In genomic region chr10:45173927-45174326, GRCm38 (mm10) we compare ENCODE assay signal across 32 mouse cellular contexts. TPM values are rescaled to one million over a fixed set of nuclear protein-coding genes. Genes with fewer than 3 reads are reported as not detected.
A peak's percentile ranks its signal among the peaks of the same experiment; 100 is the strongest.
DNase-seq lines count a peak whose midpoint lies in the region; ATAC-seq and TF ChIP-seq lines count a peak whose summit lies in the region.
"Had no signal": no experiment of that assay in that cellular context is flagged by ENCODE, and none has a peak within 500 bp of the region (broad histone marks: within the 10 kb centered on the region; RNA-seq: fewer than 3 reads in every experiment).

No protein-coding gene starts in this region.

- no peak overlapping the region for H3K27ac ChIP-seq in kidney, embryonic 14.5 days (ENCODE audit: low read depth, low read length)
- H3K27ac ChIP-seq in lung, embryonic 14.5 days (ENCODE audit: low read depth) = no peak overlapping the region
- H3K27ac ChIP-seq in limb, embryonic 10.5 days = peak overlapping the region; percentile 58; the same call in 1 of the 2 replicates
- H3K27ac ChIP-seq in limb, embryonic 14.5 days (replicated peaks; ENCODE audit: low read depth, low read length) = no peak overlapping the region
- H3K27ac ChIP-seq in layer of hippocampus, adult 2 months = no peak overlapping the region
- H3K27ac ChIP-seq: embryonic facial prominence, embryonic 15.5 days; forebrain, embryonic 12.5 days; heart, embryonic 10.5 days; hindbrain, embryonic 13.5 days; midbrain, embryonic 13.5 days; neural tube, embryonic 15.5 days; stomach, embryonic 15.5 days had no signal

- 39% methylated on average over 8 of the region's 8 CpGs for WGBS in kidney, embryonic 14.5 days
- 64% methylated on average over 8 of the region's 8 CpGs for WGBS in lung, embryonic 14.5 days
- 74% methylated on average over 8 of the region's 8 CpGs for WGBS in limb, embryonic 10.5 days
- 60% methylated on average over 8 of the region's 8 CpGs for WGBS in limb, embryonic 14.5 days

- H3K4me2 ChIP-seq in kidney, embryonic 14.5 days (replicated peaks; ENCODE audit: low read depth, low read length) = no peak overlapping the region
- H3K4me2 ChIP-seq in lung, embryonic 14.5 days = no peak overlapping the region
- no peak overlapping the region for H3K4me2 ChIP-seq in limb, embryonic 14.5 days (replicated peaks; ENCODE audit: low read depth, low read length, severe bottlenecking)
- H3K4me2 ChIP-seq: embryonic facial prominence, embryonic 15.5 days; forebrain, embryonic 12.5 days; hindbrain, embryonic 13.5 days; liver, embryonic 11.5 days; midbrain, embryonic 13.5 days; neural tube, embryonic 15.5 days; stomach, embryonic 15.5 days had no signal

- H3K4me3 ChIP-seq in kidney, embryonic 14.5 days (ENCODE audit: low read length) = no peak overlapping the region
- no peak overlapping the region for H3K4me3 ChIP-seq in lung, embryonic 14.5 days (ENCODE audit: low read depth, low read length)
- H3K4me3 ChIP-seq in limb, embryonic 10.5 days = no peak overlapping the region
- H3K4me3 ChIP-seq in limb, embryonic 14.5 days (replicated peaks; ENCODE audit: low read length) = no peak overlapping the region
- H3K4me3 ChIP-seq in layer of hippocampus, adult 2 months = no peak overlapping the region
- H3K4me3 ChIP-seq: embryonic facial prominence, embryonic 15.5 days; forebrain, embryonic 12.5 days; heart, embryonic 10.5 days; hindbrain, embryonic 13.5 days; megakaryocyte, embryonic 14.5 days; midbrain, embryonic 13.5 days; neural tube, embryonic 15.5 days; stomach, embryonic 15.5 days had no signal

- no peak for DNase-seq in kidney, postnatal 36 days
- DNase-seq in lung, embryonic 14.5 days = peak; percentile 3
- no peak for DNase-seq in lung, adult 18-20 months
- DNase-seq in limb, embryonic 10.5 days (ENCODE audit: low spot score) = no peak
- peak; percentile 10 for DNase-seq in limb, embryonic 14.5 days (ENCODE audit: low spot score)
- no peak for DNase-seq in layer of hippocampus, adult 2 months (ENCODE audit: low spot score in 2 of 2)
- DNase-seq: adrenal gland, postnatal 25 days; cerebellum, adult 11-12 months; cerebellum, adult 9-11 months; forebrain, postnatal 0 days; gastrocnemius, postnatal 10 days; heart, postnatal 4 days; kidney, postnatal 25 days; layer of hippocampus, postnatal 36 days; left cerebral cortex, postnatal 4 days; liver, postnatal 0 days; lung, postnatal 36 days; retina, postnatal 1 day; right cerebral cortex, postnatal 25 days had no signal

- H3K4me1 ChIP-seq in kidney, embryonic 14.5 days (ENCODE audit: control insufficient read depth, insufficient read depth, low read length) = no peaks in the 10 kb centered on the region
- no peaks in the 10 kb centered on the region for H3K4me1 ChIP-seq in lung, embryonic 14.5 days (ENCODE audit: insufficient read depth)
- peaks cover 13% of the 10 kb centered on the region for H3K4me1 ChIP-seq in limb, embryonic 10.5 days
- H3K4me1 ChIP-seq in limb, embryonic 14.5 days (ENCODE audit: control insufficient read depth, insufficient read depth, low read length) = no peaks in the 10 kb centered on the region
- H3K4me1 ChIP-seq: embryonic facial prominence, embryonic 15.5 days; forebrain, embryonic 12.5 days; heart, embryonic 10.5 days; hindbrain, embryonic 13.5 days; megakaryocyte, embryonic 14.5 days; midbrain, embryonic 13.5 days; neural tube, embryonic 15.5 days; stomach, embryonic 15.5 days had no signal

- ATAC-seq in kidney, embryonic 14.5 days (ENCODE audit: low FRiP score, low TSS enrichment) = peak; percentile 72; the same call in 1 of the 2 replicates
- no peak for ATAC-seq in lung, embryonic 14.5 days (ENCODE audit: insufficient read depth)
- ATAC-seq in limb, embryonic 14.5 days (ENCODE audit: low FRiP score, low read depth) = peak; percentile 67; the same call in 1 of the 2 replicates
- ATAC-seq: CD4-positive, CD25-positive, alpha-beta regulatory T cell, adult 4 months; forebrain, postnatal 0 days; intestine, embryonic 16.5 days; liver, postnatal 0 days; midbrain, embryonic 13.5 days had no signal

- no peaks in the 10 kb centered on the region for H3K27me3 ChIP-seq in kidney, embryonic 14.5 days (ENCODE audit: control insufficient read depth, insufficient read depth, low read length)
- H3K27me3 ChIP-seq in lung, embryonic 14.5 days (ENCODE audit: insufficient read depth, low read length) = no peaks in the 10 kb centered on the region
- H3K27me3 ChIP-seq in limb, embryonic 10.5 days (ENCODE audit: low read depth, poor library complexity, severe bottlenecking) = no peaks in the 10 kb centered on the region
- H3K27me3 ChIP-seq in limb, embryonic 14.5 days (ENCODE audit: control insufficient read depth, insufficient read depth, low read length) = no peaks in the 10 kb centered on the region
- H3K27me3 ChIP-seq: embryonic facial prominence, embryonic 15.5 days; forebrain, embryonic 12.5 days; hindbrain, embryonic 13.5 days; midbrain, embryonic 13.5 days; neural tube, embryonic 15.5 days; stomach, embryonic 15.5 days had no signal

- H3K9me3 ChIP-seq in kidney, embryonic 14.5 days (ENCODE audit: control insufficient read depth, low read length) = no peaks in the 10 kb centered on the region; the same call in 1 of the 2 replicates
- no peaks in the 10 kb centered on the region for H3K9me3 ChIP-seq in lung, embryonic 14.5 days (ENCODE audit: low read depth, low read length)
- H3K9me3 ChIP-seq in limb, embryonic 10.5 days (replicated peaks) = 0 out of 2 replicates have a peak, but pooled peaks cover 2% of the 10 kb centered on the region
- no peaks in the 10 kb centered on the region for H3K9me3 ChIP-seq in limb, embryonic 14.5 days (ENCODE audit: control insufficient read depth, low read length)
- H3K9me3 ChIP-seq: embryonic facial prominence, embryonic 15.5 days; forebrain, embryonic 12.5 days; heart, embryonic 10.5 days; hindbrain, embryonic 13.5 days; midbrain, embryonic 13.5 days; neural tube, embryonic 15.5 days; stomach, embryonic 15.5 days had no signal

- no peak for TF ChIP-seq POLR2A in limb, embryonic 14.5 days (IDR thresholded peaks at IDR 0.05; ENCODE audit: borderline replicate concordance, extremely low read depth, insufficient read depth, insufficient read length)

- no peak for TF ChIP-seq CTCF in lung, embryonic 14.5 days (IDR thresholded peaks at IDR 0.05; ENCODE audit: low read depth)
- no peak for TF ChIP-seq CTCF in layer of hippocampus, adult 2 months (conservative IDR thresholded peaks at IDR 0.05)

- H3K9ac ChIP-seq in kidney, embryonic 14.5 days (ENCODE audit: low read depth, low read length) = no peak overlapping the region
- no peak overlapping the region for H3K9ac ChIP-seq in lung, embryonic 14.5 days
- no peak overlapping the region for H3K9ac ChIP-seq in limb, embryonic 14.5 days (ENCODE audit: low read depth, low read length, severe bottlenecking)
- H3K9ac ChIP-seq: embryonic facial prominence, embryonic 15.5 days; forebrain, embryonic 12.5 days; forebrain, postnatal 0 days; hindbrain, embryonic 13.5 days; liver, postnatal 0 days; midbrain, embryonic 13.5 days; neural tube, embryonic 15.5 days; stomach, embryonic 15.5 days had no signal

- no peaks in the 10 kb centered on the region for H3K36me3 ChIP-seq in kidney, embryonic 14.5 days (ENCODE audit: control insufficient read depth, insufficient read depth, low read length)
- H3K36me3 ChIP-seq in lung, embryonic 14.5 days (ENCODE audit: insufficient read depth) = no peaks in the 10 kb centered on the region
- H3K36me3 ChIP-seq in limb, embryonic 10.5 days = no peaks in the 10 kb centered on the region
- H3K36me3 ChIP-seq in limb, embryonic 14.5 days (ENCODE audit: control insufficient read depth, insufficient read depth, low read length) = no peaks in the 10 kb centered on the region
- H3K36me3 ChIP-seq: embryonic facial prominence, embryonic 15.5 days; forebrain, embryonic 12.5 days; heart, embryonic 10.5 days; hindbrain, embryonic 13.5 days; midbrain, embryonic 13.5 days; neural tube, embryonic 15.5 days; stomach, embryonic 15.5 days had no signal

RNA-seq across cellular contexts. Expression of gene Popdc3, which starts 4.0 kb away (rescaled TPM):
- polyA plus RNA-seq in kidney, embryonic 14.5 days (2014; fragmentation: Nextera tagmentation; extraction: Ambion mirVana) = 0.22 and 0.51 TPM in 2 replicates
- polyA plus RNA-seq in lung, embryonic 14.5 days (2014; fragmentation: Nextera tagmentation; extraction: Ambion mirVana) = 0.45 and 0.99 TPM in 2 replicates
- polyA plus RNA-seq in limb, embryonic 10.5 days (2016; fragmentation: Nextera tagmentation; extraction: Ambion mirVana) = 0.82 and 1.2 TPM in 2 replicates
- polyA plus RNA-seq in limb, embryonic 14.5 days (2012; rRNA removed) = 1.6 and 1.9 TPM in 2 replicates
- polyA plus RNA-seq in limb, embryonic 14.5 days (2014; fragmentation: Nextera tagmentation; extraction: Ambion mirVana) = 2.0 and 2.5 TPM in 2 replicates
- total RNA-seq in layer of hippocampus, adult 2 months (2021) = 1 to 10 TPM; 4.0 to 7.3 TPM
- total RNA-seq: monocyte, adult 5-6 weeks had no signal
- polyA plus RNA-seq: CD4-positive, CD25-positive, alpha-beta regulatory T cell, adult 4 months; liver, postnatal 0 days had no signal

Comparison
In these comparisons a context has a peak if more than half of its experiments do, and no peak if none do; other contexts are left out.
1. DNase-seq: peak in lung, embryonic 14.5 days (single experiment) and limb, embryonic 14.5 days (single experiment); none in kidney, postnatal 36 days (0 of 2), lung, adult 18-20 months (0 of 2), limb, embryonic 10.5 days (single experiment) and layer of hippocampus, adult 2 months (0 of 2).